Mouse (Mus musculus) hindbrain, embryonic 10.5 days (tissue): Measurements from ENCODE around the gene Zbed5. TPM values are rescaled to one million over a fixed set of nuclear protein-coding genes. Genes with fewer than 3 reads are reported as not detected.
"Not testable (repeated sequence)": the region's sequence is repeated elsewhere in the genome, so short reads cannot be mapped to it uniquely, and the experiment has no call there.

ENCODE experiments used
- DNase-seq: peaks from one replicate; pipeline ENCODE4 v3.0.0-alpha.2; 2017; ENCODE audit warnings: low spot score
- H3K27ac ChIP-seq: fragments of 300-500 bp; sonication (generic); 2 replicates; pipeline ENCODE4 v1.5.1; 2016; ENCODE audit warnings: mild to moderate bottlenecking, moderate library complexity
- H3K27me3 ChIP-seq: fragments of 300-500 bp; sonication (generic); 2 replicates; pipeline ENCODE4 v1.6.1; 2016; ENCODE audit warnings: mild to moderate bottlenecking; ENCODE audit not compliant: poor library complexity, insufficient read depth, severe bottlenecking
- H3K36me3 ChIP-seq: fragments of 300-500 bp; sonication (generic); 2 replicates; pipeline ENCODE4 v1.6.1; 2016; ENCODE audit warnings: mild to moderate bottlenecking, moderate library complexity
- H3K4me1 ChIP-seq: fragments of 300-500 bp; sonication (generic); replicated peaks from 2 replicates; pipeline ENCODE4 v1.6.1; 2016; ENCODE audit warnings: mild to moderate bottlenecking
- H3K4me3 ChIP-seq: fragments of 300-500 bp; sonication (generic); 2 replicates; pipeline ENCODE4 v1.5.1; 2016; ENCODE audit warnings: mild to moderate bottlenecking, moderate library complexity
- H3K9me3 ChIP-seq: fragments of 300-500 bp; sonication (generic); 2 replicates; pipeline ENCODE4 v1.6.1; 2016; ENCODE audit warnings: mild to moderate bottlenecking, moderate library complexity
- WGBS: fragments of 180-500 bp; shearing (Covaris S2); methylation state at CpG from one replicate; pipeline ENCODE4 v1.1.7; 2016; 5-methylcytosine and 5-hydroxymethylcytosine counted together
- polyA plus RNA-seq: library from polyadenylated mRNA; unstranded; fragments of >200 nt; fragmentation: Nextera tagmentation; extraction: Ambion mirVana; gene quantifications from 2 replicates; pipeline ENCODE4 v1.2.1, GENCODE M21; 2016

Gene Zbed5
- polyA plus RNA-seq, 1 experiment from 2014 or later = 6.7 TPM

DNA sequence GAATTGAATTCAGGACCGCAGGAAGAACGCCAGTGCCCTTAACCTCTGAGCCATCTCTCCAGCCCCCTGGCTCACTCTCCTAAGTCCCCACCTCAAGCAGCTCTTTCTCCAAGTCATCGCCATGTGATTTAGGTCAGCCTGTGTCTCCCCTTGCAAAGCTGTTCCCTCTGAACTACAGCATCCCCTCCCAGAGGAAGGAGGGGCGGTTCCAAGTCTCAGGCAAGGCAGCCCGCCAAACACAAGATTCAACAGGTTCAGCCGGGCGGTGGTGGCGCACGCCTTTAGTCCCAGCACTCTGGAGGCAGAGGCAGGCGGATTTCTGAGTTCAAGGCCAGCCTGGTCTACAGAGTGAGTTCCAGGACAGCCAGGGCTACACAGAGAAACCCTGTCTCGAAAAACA lies 20.0 kb downstream of the Zbed5 start:
- not testable (repeated sequence) for H3K4me3 ChIP-seq, H3K27ac ChIP-seq, H3K27me3 ChIP-seq, H3K4me1 ChIP-seq, DNase-seq, H3K36me3 ChIP-seq, H3K9me3 ChIP-seq
- WGBS = 84% methylated on average over 11 of the region's 11 CpGs

DNA sequence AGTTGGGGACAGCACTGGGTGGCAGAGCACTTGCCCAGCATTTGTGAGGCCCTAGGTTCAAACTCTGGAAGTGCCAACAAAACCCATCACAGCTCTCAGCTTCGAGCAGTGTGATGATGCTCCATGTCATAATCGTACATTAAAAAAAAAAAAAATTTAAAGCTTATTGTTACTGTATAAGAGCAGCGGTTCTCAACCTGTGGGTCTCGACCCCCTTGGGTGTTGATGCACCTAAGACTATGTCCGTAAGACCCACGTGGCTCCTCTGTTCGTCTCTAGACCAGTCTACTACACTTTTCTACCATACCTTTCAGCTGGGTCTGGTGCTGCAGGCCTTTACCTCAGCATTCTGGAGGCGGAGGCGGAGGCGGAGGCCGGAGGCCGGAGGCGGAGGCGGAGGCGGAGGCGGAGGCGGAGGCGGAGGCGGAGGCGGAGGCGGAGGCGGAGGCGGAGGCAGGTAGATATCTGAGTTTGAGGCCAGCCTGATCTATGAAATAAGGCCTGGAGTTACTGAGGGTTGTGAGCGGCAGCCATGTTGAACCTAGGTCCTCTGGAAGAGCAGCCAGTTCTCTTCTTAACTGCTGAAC lies 22.6 kb downstream of the Zbed5 start:
- Histone ChIP-seq H3K36me3 (no peaks in the 10 kb centered on the region), H3K27ac (no peak overlapping the region), H3K4me1 (no peaks in the 10 kb centered on the region), H3K4me3 (no peak overlapping the region), H3K9me3 (no peaks in the 10 kb centered on the region), H3K27me3 (no peaks in the 10 kb centered on the region)
- no peak for DNase-seq
- WGBS = 89% methylated on average over 24 of the region's 24 CpGs

DNA sequence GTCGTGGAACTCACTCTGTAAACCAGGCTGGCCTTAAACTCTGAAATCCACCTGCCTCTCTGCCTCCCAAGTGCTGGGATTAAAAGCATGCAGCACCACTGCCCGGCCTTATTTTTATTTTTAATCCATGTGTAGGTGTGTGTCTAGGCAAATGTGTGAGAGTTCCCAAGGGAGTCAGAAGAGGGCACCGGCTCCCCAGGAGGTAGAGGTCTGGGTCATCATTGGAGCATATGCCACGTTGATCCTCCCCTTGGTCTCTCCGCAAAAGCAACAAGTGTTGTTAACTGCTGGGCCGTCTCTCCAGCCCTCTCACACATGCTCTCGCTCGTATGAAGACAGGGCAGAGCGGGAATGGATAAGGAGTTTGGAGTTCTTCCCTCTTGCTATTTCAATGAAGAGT lies 23.2 kb downstream of the Zbed5 start:
- no peak for DNase-seq
- H3K4me1 ChIP-seq = no peaks in the 10 kb centered on the region
- H3K27ac ChIP-seq = no peak overlapping the region
- H3K27me3 ChIP-seq = no peaks in the 10 kb centered on the region
- H3K36me3 ChIP-seq = no peaks in the 10 kb centered on the region
- no peaks in the 10 kb centered on the region for H3K9me3 ChIP-seq
- 86% methylated on average over 9 of the region's 9 CpGs for WGBS
- no peak overlapping the region for H3K4me3 ChIP-seq

DNA sequence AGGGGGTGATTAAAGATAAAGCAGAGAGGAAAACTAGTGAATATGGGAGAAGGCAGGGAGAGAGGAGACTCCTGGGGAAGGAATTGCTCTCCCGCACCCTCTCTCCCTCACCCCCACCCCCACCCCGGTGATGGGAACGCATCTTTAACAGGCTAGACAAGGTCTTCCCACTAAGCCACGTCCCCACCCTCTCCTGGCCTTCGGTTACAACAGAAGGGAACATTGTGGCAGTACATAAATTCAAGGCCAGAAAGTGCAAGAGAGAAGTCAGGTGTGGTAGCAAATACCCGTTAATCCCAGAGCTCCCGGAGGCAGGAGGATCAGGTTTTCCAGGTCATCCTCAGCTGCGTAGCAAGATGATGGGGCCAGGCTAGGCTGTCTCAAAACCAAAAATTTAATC lies 23.8 kb downstream of the Zbed5 start:
- H3K9me3 ChIP-seq = no peaks in the 10 kb centered on the region
- no peak overlapping the region for H3K4me3 ChIP-seq
- 71% methylated on average over 8 of the region's 8 CpGs for WGBS

DNA sequence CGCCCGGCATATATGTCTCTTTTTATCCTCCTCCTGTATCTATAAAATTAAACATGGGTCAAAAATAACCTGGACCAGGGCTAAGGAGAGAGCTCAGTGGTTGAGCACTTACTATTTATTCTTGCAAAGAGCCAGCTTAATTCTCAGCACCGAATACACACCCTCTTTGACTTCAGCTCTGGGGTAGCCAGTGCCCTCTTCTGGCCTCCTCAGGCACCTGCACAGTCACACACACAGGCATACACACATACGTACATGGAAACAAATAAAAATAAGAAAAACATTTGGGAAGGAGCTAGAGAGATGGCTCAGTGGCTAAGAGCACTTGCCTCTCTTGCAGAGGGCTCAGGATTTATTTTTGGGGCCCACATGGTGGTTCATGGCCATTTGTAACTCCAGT lies 26.4 kb downstream of the Zbed5 start:
- Histone ChIP-seq H3K27me3 (no peaks in the 10 kb centered on the region), H3K4me1 (no peaks in the 10 kb centered on the region), H3K9me3 (no peaks in the 10 kb centered on the region), H3K4me3 (no peak overlapping the region), H3K27ac (no peak overlapping the region), H3K36me3 (no peaks in the 10 kb centered on the region)
- no peak for DNase-seq
- WGBS = 96% methylated on average over 4 of the region's 4 CpGs

More for the DNA sequence above, 23.8 kb downstream of the Zbed5 start:
- DNase-seq = no peak
- Histone ChIP-seq H3K4me1 (no peaks in the 10 kb centered on the region), H3K36me3 (no peaks in the 10 kb centered on the region), H3K27ac (no peak overlapping the region), H3K27me3 (no peaks in the 10 kb centered on the region)

DNA sequence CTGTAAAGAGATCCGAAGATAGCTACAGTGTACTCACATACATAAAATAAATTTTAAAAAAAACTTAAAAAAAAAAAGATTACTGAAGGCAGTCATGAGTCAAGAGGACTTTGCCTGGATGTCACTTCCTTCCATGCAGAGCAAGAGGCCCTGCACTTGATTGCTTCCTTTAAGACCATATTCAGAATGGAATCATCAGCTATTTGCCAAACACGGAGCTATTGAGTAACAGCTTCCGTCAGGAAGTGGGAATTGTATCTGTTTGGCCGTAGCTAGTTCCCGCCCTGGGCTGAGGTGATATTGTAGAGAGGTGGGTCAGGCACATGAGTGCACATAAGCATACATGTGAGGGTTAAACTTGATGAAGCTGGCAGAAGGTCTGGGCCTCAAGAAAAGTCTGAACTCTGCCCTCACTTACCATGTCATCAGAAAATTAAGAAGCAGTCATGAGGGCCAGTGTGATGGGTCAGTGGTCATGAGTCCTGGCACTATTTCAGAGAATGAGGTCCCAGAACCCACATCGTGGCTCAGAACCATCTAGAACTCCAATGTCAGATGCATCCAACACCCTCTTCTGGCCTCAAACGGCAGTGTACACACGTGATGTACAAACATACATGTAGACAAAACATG lies 29.4 kb downstream of the Zbed5 start:
- Histone ChIP-seq H3K27ac (no peak overlapping the region), H3K4me3 (no peak overlapping the region), H3K36me3 (no peaks in the 10 kb centered on the region), H3K27me3 (no peaks in the 10 kb centered on the region), H3K4me1 (no peaks in the 10 kb centered on the region), H3K9me3 (no peaks in the 10 kb centered on the region)
- 88% methylated on average over 8 of the region's 8 CpGs for WGBS
- no peak for DNase-seq

DNA sequence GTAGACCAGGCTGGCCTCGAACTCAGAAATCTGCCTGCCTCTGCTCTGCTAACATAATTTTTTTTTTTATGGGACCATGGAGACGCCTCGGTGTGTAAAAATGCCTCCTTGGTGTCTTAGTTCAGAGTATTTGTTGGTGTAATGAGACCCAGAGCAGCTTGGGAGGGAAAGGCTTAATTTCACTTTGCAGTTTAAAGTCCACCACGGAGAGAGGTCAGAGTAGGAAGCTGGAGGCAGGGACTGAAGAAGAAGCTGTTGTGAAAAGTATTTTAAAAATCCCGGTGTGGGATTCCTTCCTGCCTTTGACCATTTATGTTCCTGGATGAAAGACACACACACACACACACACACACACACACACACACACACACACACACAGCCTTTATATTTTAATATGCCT lies 30.4 kb downstream of the Zbed5 start:
- Histone ChIP-seq H3K4me3 (no peak overlapping the region), H3K27me3 (no peaks in the 10 kb centered on the region), H3K36me3 (no peaks in the 10 kb centered on the region), H3K4me1 (0 out of 2 replicates have a peak, but pooled peaks cover 3% of the 10 kb centered on the region), H3K27ac (no peak overlapping the region), H3K9me3 (no peaks in the 10 kb centered on the region)
- no peak for DNase-seq
- 77% methylated on average over 5 of the region's 5 CpGs for WGBS

DNA sequence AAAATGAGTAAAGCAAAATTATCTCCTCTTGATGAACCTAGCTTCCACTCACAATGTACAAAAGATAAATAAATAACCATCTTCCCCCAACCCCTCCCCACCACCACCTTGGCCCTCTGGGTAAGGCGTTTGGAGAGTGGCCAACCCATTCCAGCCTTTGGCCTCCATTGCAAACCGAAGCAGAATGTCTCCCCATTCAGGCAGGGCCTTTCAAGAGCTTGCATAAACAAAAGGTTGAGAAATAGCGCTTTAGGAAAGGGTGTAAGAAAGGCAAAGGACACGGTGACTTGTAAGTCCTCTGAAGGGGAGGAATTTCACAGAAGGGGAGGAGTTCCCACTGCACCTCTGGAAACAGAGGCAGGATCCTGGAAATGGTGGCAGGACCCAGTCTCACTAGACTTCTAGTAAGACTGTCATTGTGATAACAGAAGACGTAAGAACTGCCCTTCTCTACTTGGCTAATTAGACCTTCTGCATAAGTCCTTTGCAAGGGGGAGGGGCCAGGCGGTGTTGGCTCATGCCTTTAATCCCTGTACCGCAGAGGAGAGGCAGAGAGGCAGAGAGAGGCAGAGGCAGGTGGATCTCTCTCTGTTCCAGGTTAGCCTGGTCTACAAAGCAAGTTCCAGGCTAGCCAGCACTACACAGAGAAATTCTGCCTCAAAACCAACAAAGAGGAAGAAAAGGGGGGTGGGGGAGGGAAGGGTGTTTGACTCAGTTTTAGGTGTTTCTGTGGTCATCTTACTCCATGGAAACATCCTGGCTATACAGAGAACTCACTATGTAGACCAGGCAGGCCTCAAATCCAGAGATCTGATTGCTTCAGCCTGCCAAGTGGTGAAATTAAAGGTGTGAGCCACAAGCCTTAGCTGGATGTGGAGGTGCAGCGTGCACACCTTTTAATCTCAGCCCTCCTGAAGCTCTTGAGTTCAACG lies 34.7 kb downstream of the Zbed5 start:
- no peak overlapping the region for H3K4me3 ChIP-seq
- no peak overlapping the region for H3K27ac ChIP-seq
- 57% methylated on average over 9 of the region's 9 CpGs for WGBS
- no peaks in the 10 kb centered on the region for H3K27me3 ChIP-seq
- DNase-seq = no peak
- H3K36me3 ChIP-seq = no peaks in the 10 kb centered on the region
- H3K4me1 ChIP-seq = 0 out of 2 replicates have a peak, but pooled peaks cover 3% of the 10 kb centered on the region
- no peaks in the 10 kb centered on the region for H3K9me3 ChIP-seq

DNA sequence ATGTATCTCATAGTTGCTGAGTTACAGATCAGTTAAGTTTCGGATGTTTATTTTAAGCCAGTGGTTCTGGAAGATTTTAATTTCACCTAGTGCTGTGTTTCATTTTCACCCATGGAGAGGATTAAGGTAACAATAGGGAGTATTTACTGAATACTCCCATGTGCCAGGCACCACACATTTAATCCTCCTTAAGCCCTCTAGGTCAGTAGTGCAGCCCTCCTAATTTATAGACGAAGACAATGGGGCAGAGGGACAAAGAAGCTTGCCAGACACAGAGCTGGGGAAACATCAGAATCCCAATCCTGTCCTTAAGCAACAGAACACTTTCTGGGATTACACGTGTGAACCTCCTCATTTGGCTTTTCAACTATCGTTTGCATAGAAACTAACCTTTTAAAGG lies 41.4 kb downstream of the Zbed5 start:
- WGBS = 52% methylated on average over 4 of the region's 4 CpGs
- no peaks in the 10 kb centered on the region for H3K36me3 ChIP-seq
- no peak overlapping the region for H3K4me3 ChIP-seq
- no peak for DNase-seq
- H3K4me1 ChIP-seq = peaks cover 3% of the 10 kb centered on the region; the same call in 1 of the 2 replicates
- H3K27me3 ChIP-seq = no peaks in the 10 kb centered on the region
- no peaks in the 10 kb centered on the region for H3K9me3 ChIP-seq
- no peak overlapping the region for H3K27ac ChIP-seq

DNA sequence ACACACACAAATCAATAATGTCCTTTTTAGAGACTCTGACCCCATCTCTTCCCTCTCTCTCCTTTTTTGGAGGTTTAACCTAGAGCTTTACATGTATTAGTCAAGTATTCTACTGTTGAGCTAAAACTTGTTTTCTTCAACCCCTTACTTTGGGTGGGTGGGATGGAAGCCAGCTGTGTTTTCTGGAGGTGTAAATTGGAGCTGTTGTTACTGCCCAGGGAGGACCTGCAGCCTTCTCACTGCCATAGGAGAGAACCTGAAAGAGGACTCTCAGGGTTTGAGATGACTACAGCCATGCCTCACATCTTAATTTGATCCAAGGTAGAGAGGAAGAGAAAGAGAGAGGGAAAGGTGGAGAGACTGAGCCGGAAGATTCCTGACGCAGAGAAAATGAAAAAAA lies 44.8 kb downstream of the Zbed5 start:
- Histone ChIP-seq H3K4me3 (no peak overlapping the region), H3K9me3 (no peaks in the 10 kb centered on the region), H3K4me1 (peaks cover 13% of the 10 kb centered on the region), H3K36me3 (peaks cover 8% of the 10 kb centered on the region), H3K27me3 (no peaks in the 10 kb centered on the region), H3K27ac (no peak overlapping the region)
- 73% methylated on average over 2 of the region's 2 CpGs for WGBS
- DNase-seq = no peak

DNA sequence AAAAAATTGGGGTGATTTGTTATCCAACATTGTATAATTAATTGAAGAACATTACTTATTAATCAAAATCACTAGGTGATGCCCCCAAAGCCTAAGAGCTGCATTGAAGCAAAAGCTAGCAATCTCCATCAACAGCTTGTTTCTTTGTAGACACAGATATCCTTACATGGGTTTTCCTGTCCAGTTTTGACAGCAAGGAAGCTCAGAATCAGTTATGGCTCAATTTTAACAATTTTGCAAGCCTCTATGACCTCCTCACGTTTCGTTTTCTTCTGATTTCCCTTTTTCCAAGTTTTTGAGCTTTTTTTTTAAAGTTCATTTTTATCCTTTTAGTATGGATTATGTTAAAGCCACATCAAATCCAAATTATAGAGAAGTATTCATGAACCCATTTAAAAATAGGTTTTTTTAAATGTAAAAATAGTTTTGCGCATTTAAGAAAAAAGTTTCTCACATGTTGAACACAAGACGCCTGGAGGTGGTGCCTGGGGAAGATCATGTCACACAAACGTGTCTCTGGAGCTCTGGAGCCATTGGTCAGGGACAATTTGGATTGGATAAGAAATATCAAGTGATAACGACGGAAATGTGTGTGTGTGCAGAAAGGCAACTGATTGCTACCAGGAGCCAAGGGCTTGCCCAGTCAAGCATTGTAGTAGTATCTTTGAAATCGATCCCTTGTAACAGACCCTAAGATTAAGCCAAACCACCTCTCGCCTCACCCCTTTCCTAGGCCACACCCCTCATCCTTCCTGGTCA lies 45.4 kb downstream of the Zbed5 start:
- WGBS = 9% methylated on average over 9 of the region's 9 CpGs
- no peak for DNase-seq
- no peaks in the 10 kb centered on the region for H3K27me3 ChIP-seq
- peaks cover 13% of the 10 kb centered on the region for H3K36me3 ChIP-seq
- H3K4me1 ChIP-seq = peaks cover 13% of the 10 kb centered on the region
- no peaks in the 10 kb centered on the region for H3K9me3 ChIP-seq
- peak overlapping the region; percentile 82 for H3K27ac ChIP-seq
- peak overlapping the region; percentile 96 for H3K4me3 ChIP-seq

DNA sequence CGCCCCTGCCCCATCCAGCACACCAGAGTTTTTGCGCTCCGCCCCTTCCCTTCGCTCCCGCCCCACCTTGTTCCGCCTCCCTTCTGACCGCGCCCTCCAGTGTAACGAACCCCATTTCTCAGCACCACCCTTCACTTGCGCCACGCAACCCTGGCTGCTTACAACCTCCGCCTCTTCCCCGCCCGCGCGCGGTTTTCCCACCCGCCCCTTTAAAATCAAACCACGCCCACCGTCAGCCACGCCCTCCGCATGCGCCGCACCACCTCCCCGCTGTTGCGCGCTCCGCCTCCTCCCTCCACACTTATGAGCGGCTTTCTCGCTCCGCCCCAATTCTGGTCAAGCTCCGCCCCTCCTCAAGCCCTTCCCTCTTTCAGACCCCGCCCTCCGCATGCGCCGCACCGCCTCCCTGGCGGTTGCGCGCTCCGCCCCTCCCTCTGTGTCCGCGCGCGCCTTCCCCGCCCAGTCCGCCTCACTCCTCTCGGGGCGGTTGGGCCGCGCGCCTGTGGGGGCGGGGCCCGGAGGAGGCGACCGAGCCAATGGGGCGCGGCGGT lies 46.0 kb downstream of the Zbed5 start, which contains the start of gene Vkorc1l1:
Gene Vkorc1l1 (plus strand): TSS at position 476 of the 551 bp plus-strand sequence.
- peak; percentile 99 for DNase-seq
- H3K4me1 ChIP-seq = peaks cover 13% of the 10 kb centered on the region
- WGBS = under 1% methylated on average over 59 of the region's 59 CpGs
- no peaks in the 10 kb centered on the region for H3K9me3 ChIP-seq
- no peaks in the 10 kb centered on the region for H3K27me3 ChIP-seq
- H3K27ac ChIP-seq = peak within 1 kb of the TSS; percentile 93
- peaks cover 17% of the 10 kb centered on the region for H3K36me3 ChIP-seq
- peak within 1 kb of the TSS; percentile 96 for H3K4me3 ChIP-seq
